Mouse (Mus musculus): Measurements from ENCODE around the gene Ttc22. TPM values are rescaled to one million over a fixed set of nuclear protein-coding genes. Genes with fewer than 3 reads are reported as not detected.

Gene Ttc22
- polyA plus RNA-seq, 1 experiment from 2014 or later, result 5.7 TPM

DNA sequence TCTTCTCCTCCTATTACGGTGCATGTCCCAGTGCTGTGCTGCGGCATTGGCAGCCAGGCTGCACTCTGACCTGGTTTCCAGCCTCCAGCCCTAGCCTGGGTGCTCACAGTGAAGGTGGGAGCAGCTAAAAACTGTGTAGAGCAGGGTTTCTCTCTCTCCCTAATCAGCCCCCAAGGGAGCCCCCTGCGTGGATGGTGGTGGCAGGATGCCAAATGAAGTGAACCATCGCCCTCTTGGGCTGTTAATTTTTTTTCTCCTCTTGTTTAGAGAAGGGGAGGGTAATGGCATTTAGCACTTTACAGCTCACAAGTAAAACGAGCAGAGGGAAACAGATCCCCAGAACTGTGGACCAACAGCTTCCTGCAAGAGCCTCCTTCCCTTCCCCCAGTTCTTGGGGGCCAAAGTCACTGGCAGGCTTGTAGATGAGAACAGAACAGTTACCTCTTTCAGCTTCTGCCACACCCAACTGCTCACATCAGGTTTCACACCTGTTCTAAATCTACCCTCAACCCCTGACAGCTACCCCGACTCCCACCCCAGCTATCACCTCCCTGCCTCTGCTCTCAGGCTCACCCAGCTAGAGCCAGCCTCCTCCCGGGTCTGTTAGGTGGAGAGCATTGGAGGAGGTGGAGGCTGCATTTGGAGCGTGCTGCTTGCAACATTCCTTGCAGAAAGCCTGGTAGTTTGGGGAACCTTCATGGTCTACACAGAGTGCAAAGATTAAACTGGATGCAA lies 21.4 kb downstream of the Ttc22 start:
- H3K36me3 ChIP-seq (ENCODE audit: control insufficient read depth, insufficient read depth, low read length), result no peaks in the 10 kb centered on the region

DNA sequence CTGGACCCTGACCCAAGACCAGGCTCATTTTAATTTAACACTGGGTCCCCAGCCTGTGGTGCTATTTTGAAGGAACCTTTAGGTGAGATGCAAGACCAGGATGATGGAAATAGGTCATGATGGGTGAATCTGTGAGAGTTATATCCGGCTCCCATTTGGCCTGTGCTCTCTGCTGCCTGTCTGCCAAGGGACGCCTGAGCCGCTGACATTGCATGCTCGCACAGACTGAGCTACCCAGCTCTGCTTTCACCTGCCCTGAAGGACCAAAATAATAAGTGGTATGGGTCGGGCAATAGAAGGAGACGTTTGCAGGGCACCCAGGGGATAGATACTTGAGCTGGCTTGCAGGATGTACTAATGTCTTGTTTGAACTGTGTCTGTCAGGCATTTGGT lies 22.0 kb downstream of the Ttc22 start:
- 37% methylated on average over 6 of the region's 6 CpGs for WGBS
- H3K27me3 ChIP-seq (ENCODE audit: control insufficient read depth, insufficient read depth, low read length), result no peaks in the 10 kb centered on the region
- H3K27ac ChIP-seq (ENCODE audit: low read depth, low read length), result peak overlapping the region; percentile 73
- no peak overlapping the region for H3K4me3 ChIP-seq (ENCODE audit: low read length)
- H3K9ac ChIP-seq (ENCODE audit: low read depth, low read length), result no peak overlapping the region
- no peak overlapping the region for H3K4me2 ChIP-seq (replicated peaks; ENCODE audit: low read depth, low read length)
- no peaks in the 10 kb centered on the region for H3K36me3 ChIP-seq (ENCODE audit: control insufficient read depth, insufficient read depth, low read length)
- H3K4me1 ChIP-seq (ENCODE audit: control insufficient read depth, insufficient read depth, low read length), result peaks cover 27% of the 10 kb centered on the region
- no peaks in the 10 kb centered on the region for H3K9me3 ChIP-seq (ENCODE audit: control insufficient read depth, low read length)
- no peak for ATAC-seq (ENCODE audit: low FRiP score, low TSS enrichment)

More for the DNA sequence above, 21.4 kb downstream of the Ttc22 start:
- H3K27me3 ChIP-seq (ENCODE audit: control insufficient read depth, insufficient read depth, low read length), result no peaks in the 10 kb centered on the region
- H3K9me3 ChIP-seq (ENCODE audit: control insufficient read depth, low read length), result no peaks in the 10 kb centered on the region
- ATAC-seq (ENCODE audit: low FRiP score, low TSS enrichment), result peak; percentile 79
- no peak overlapping the region for H3K4me2 ChIP-seq (replicated peaks; ENCODE audit: low read depth, low read length)
- H3K27ac ChIP-seq (ENCODE audit: low read depth, low read length), result peak overlapping the region; percentile 73
- H3K4me3 ChIP-seq (ENCODE audit: low read length), result no peak overlapping the region
- H3K9ac ChIP-seq (ENCODE audit: low read depth, low read length), result no peak overlapping the region
- H3K4me1 ChIP-seq (ENCODE audit: control insufficient read depth, insufficient read depth, low read length), result peaks cover 27% of the 10 kb centered on the region
- WGBS, result 4% methylated on average over 8 of the region's 8 CpGs

DNA sequence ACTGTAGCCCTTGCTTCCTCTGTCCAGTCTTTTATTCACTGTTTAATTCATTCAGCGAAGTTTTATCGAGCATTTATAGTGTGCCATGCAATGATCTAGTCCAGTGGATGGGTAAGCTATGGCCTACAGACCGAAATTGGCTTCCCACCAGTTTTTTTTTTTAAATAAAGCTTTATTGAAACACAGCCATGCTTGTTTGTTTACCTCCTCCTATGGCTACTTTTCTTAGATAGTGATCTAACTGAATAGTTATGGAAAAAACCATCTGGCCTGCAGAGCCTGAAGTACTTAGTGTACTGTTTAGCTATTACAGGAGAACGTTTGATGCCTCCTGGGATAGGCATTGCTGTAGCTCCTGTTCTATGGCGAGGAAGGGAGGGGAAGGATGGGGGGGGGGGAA lies 23.6 kb downstream of the Ttc22 start:
- Histone ChIP-seq H3K4me3 (ENCODE audit: low read length) (no peak overlapping the region), H3K4me1 (ENCODE audit: control insufficient read depth, insufficient read depth, low read length) (peaks cover 27% of the 10 kb centered on the region), H3K9me3 (ENCODE audit: control insufficient read depth, low read length) (no peaks in the 10 kb centered on the region), H3K4me2 (replicated peaks; ENCODE audit: low read depth, low read length) (no peak overlapping the region), H3K36me3 (ENCODE audit: control insufficient read depth, insufficient read depth, low read length) (no peaks in the 10 kb centered on the region), H3K27me3 (ENCODE audit: control insufficient read depth, insufficient read depth, low read length) (no peaks in the 10 kb centered on the region), H3K9ac (ENCODE audit: low read depth, low read length) (no peak overlapping the region), H3K27ac (ENCODE audit: low read depth, low read length) (no peak overlapping the region)
- ATAC-seq (ENCODE audit: low FRiP score, low TSS enrichment), result no peak
- 77% methylated on average over 5 of the region's 5 CpGs for WGBS

DNA sequence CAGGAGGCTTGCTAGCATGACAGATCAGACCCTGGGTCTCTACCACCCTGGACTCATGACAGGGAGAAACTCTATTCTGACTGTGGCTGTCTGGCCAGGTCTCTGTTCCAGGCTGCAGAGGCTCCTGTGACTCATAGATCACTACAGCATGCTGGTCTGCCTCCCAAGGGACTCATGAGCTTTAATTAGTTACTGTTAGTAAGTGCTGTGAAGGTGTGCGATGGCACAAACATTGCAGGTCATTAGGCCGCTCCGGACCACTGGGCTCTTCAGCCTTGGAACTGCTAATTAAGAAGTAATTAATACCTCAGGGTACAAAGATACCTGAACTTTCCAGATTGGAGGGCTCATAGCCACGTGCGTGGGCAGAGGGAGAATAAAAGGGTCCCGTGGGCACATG lies 24.9 kb downstream of the Ttc22 start:
- H3K4me2 ChIP-seq (replicated peaks; ENCODE audit: low read depth, low read length), result no peak overlapping the region
- no peaks in the 10 kb centered on the region for H3K27me3 ChIP-seq (ENCODE audit: control insufficient read depth, insufficient read depth, low read length)
- WGBS, result 45% methylated on average over 6 of the region's 6 CpGs
- no peak overlapping the region for H3K9ac ChIP-seq (ENCODE audit: low read depth, low read length)
- H3K9me3 ChIP-seq (ENCODE audit: control insufficient read depth, low read length), result no peaks in the 10 kb centered on the region
- no peak overlapping the region for H3K27ac ChIP-seq (ENCODE audit: low read depth, low read length)
- no peak overlapping the region for H3K4me3 ChIP-seq (ENCODE audit: low read length)
- peaks cover 36% of the 10 kb centered on the region for H3K4me1 ChIP-seq (ENCODE audit: control insufficient read depth, insufficient read depth, low read length)
- H3K36me3 ChIP-seq (ENCODE audit: control insufficient read depth, insufficient read depth, low read length), result no peaks in the 10 kb centered on the region
- ATAC-seq (ENCODE audit: low FRiP score, low TSS enrichment), result no peak

DNA sequence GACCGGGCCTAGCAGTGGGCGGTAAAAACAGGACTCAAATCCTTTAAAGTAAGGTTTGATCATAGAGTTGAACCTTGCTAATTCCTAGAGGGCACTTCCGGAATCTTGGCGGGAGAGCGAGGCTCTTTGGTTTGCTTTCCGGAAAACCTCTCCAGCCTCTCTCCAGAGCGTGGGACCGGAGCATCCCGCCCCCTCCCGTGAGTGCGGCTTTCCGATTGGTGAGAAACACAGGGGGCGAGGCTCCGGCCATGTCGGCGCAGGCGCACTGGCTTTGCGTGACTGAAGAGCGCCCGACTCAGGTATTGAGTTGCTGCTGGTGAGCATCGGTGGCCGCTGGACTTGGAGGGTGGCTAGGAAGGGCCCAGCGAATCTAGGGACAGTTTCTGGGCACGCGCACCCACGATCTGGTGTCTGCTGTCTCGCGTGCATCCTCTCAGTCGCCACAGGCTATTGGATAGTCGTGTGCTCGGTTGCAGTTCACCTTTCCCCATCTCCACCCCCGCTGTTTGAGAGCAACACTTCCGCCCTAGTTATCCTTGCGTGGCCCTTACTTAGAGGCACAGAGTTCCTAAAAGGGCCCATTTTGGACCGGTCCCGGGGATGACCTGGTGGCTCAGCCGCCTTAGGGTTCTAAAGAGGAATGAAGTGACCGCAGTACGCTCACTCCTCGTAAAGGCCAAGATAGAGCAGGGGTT lies 28.7 kb downstream of the Ttc22 start, which contains the start of gene Pars2:
TSS of gene Pars2 (plus strand) at position 237 of the 695 bp plus-strand sequence.
- H3K9ac ChIP-seq (ENCODE audit: low read depth, low read length), result peak within 1 kb of the TSS; percentile 79
- no peaks in the 10 kb centered on the region for H3K27me3 ChIP-seq (ENCODE audit: control insufficient read depth, insufficient read depth, low read length)
- peaks cover 16% of the 10 kb centered on the region; the same call in 1 of the 2 replicates for H3K36me3 ChIP-seq (ENCODE audit: control insufficient read depth, insufficient read depth, low read length)
- peak; percentile 93 for ATAC-seq (ENCODE audit: low FRiP score, low TSS enrichment)
- peak within 1 kb of the TSS; percentile 62 for H3K4me3 ChIP-seq (ENCODE audit: low read length)
- whole genome bisulfite sequencing, result 3% methylated on average over 40 of the region's 40 CpGs
- H3K9me3 ChIP-seq (ENCODE audit: control insufficient read depth, low read length), result no peaks in the 10 kb centered on the region
- H3K4me1 ChIP-seq (ENCODE audit: control insufficient read depth, insufficient read depth, low read length), result peaks cover 24% of the 10 kb centered on the region
- peak within 1 kb of the TSS; percentile 73 for H3K4me2 ChIP-seq (replicated peaks; ENCODE audit: low read depth, low read length)
- H3K27ac ChIP-seq (ENCODE audit: low read depth, low read length), result peak within 1 kb of the TSS; percentile 56

DNA sequence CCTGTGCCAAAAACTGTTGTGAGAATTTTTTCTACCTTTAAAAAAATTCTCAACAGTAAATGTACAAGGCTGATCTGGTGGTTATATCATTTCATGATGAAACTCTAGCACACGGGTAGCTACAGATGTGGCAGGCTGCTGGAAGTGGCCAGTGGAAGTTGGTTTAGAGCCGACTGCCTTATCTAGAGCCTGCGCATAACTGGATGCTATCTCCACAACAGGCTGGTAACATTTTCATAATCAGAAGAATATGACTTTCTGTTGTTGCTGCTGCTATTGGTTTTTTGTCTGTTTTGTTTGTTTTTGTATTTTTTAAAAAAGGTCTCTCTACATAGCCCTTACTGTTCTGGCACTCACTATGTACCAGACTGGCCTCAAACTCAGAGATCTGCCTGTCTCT lies 30.3 kb downstream of the Ttc22 start:
- WGBS, result 96% methylated on average over 3 of the region's 3 CpGs
- H3K4me1 ChIP-seq (ENCODE audit: control insufficient read depth, insufficient read depth, low read length), result peaks cover 21% of the 10 kb centered on the region

DNA sequence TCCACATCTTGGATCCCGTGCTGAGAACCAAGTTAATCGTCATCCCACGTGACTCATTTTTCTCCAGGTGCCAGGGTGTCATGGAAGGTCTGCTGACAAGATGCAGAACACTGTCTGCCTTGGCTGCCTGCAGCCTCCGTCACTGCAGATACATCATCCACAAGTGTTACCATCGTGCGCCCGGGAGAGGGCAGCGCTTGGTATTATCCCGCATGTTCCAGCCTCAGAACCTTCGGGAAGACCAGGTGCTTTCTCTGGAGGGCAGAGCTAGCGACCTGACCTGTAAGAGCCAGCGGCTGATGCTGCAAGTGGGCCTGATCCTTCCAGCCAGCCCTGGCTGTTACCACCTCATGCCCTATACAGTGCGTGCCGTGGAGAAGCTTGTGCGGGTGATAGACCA lies 30.8 kb downstream of the Ttc22 start:
- Histone ChIP-seq H3K4me3 (ENCODE audit: low read length) (no peak overlapping the region), H3K9me3 (ENCODE audit: control insufficient read depth, low read length) (no peaks in the 10 kb centered on the region), H3K36me3 (ENCODE audit: control insufficient read depth, insufficient read depth, low read length) (peaks cover 22% of the 10 kb centered on the region), H3K9ac (ENCODE audit: low read depth, low read length) (no peak overlapping the region), H3K27me3 (ENCODE audit: control insufficient read depth, insufficient read depth, low read length) (no peaks in the 10 kb centered on the region), H3K4me2 (replicated peaks; ENCODE audit: low read depth, low read length) (no peak overlapping the region), H3K4me1 (ENCODE audit: control insufficient read depth, insufficient read depth, low read length) (peaks cover 21% of the 10 kb centered on the region), H3K27ac (ENCODE audit: low read depth, low read length) (no peak overlapping the region)
- ATAC-seq (ENCODE audit: low FRiP score, low TSS enrichment), result no peak
- WGBS, result 94% methylated on average over 15 of the region's 15 CpGs

More for the DNA sequence above, 30.3 kb downstream of the Ttc22 start:
- Histone ChIP-seq H3K4me2 (replicated peaks; ENCODE audit: low read depth, low read length) (no peak overlapping the region), H3K36me3 (ENCODE audit: control insufficient read depth, insufficient read depth, low read length) (peaks cover 20% of the 10 kb centered on the region; the same call in 1 of the 2 replicates), H3K9ac (ENCODE audit: low read depth, low read length) (no peak overlapping the region), H3K27me3 (ENCODE audit: control insufficient read depth, insufficient read depth, low read length) (no peaks in the 10 kb centered on the region), H3K4me3 (ENCODE audit: low read length) (no peak overlapping the region), H3K9me3 (ENCODE audit: control insufficient read depth, low read length) (no peaks in the 10 kb centered on the region), H3K27ac (ENCODE audit: low read depth, low read length) (no peak overlapping the region)
- no peak for ATAC-seq (ENCODE audit: low FRiP score, low TSS enrichment)

DNA sequence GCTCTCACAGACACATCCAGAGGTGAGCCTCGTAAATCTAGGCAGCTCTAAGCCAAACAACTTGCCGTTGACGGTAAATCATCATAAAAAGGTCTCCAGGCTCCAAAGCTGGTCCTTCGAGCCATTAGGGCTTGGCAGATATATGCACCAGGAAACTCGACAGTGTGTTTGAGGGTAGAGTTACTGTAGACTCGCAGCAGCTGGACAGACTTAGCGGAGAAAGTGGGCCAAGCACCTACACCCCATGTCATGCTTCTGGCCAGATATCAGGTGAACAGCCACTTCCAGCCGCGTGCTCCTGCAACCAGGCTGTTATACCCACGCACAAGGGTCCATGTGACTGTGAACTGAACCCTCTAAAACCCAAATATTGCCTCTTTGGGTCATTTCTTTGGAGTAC lies 33.4 kb downstream of the Ttc22 start:
- 28% methylated on average over 10 of the region's 10 CpGs for WGBS
- H3K36me3 ChIP-seq (ENCODE audit: control insufficient read depth, insufficient read depth, low read length), result peaks cover 40% of the 10 kb centered on the region

DNA sequence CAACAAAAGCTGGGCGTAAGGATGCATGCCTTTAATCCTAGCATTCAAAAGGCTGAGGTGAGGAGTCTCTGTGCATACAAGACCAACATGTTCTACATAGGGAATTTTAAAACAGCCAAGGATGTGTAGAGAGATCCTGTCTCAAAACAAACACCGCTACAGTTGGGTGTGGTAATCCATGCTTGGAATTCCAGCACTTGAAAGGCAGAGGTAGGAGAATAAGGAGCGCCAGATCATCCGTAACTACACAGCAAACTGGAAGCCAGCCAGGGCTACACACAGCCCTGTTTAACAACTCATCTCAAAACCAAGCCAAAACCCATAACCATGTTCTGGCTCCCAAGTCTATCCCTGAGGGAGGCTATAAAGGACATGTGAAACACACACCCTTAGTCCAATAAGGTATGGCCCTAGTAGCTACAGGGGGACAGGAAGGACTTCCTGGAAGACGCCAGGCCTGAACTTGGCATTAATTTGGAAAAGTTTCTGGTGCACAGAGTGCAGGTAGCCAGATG lies 41.8 kb downstream of the Ttc22 start:
- no peaks in the 10 kb centered on the region for H3K4me1 ChIP-seq (ENCODE audit: control insufficient read depth, insufficient read depth, low read length)
- peaks cover 90% of the 10 kb centered on the region for H3K36me3 ChIP-seq (ENCODE audit: control insufficient read depth, insufficient read depth, low read length)
- no peak overlapping the region for H3K27ac ChIP-seq (ENCODE audit: low read depth, low read length)
- 87% methylated on average over 5 of the region's 5 CpGs for WGBS
- no peak overlapping the region for H3K9ac ChIP-seq (ENCODE audit: low read depth, low read length)
- H3K27me3 ChIP-seq (ENCODE audit: control insufficient read depth, insufficient read depth, low read length), result no peaks in the 10 kb centered on the region
- no peak overlapping the region for H3K4me3 ChIP-seq (ENCODE audit: low read length)
- no peak overlapping the region for H3K4me2 ChIP-seq (replicated peaks; ENCODE audit: low read depth, low read length)
- ATAC-seq (ENCODE audit: low FRiP score, low TSS enrichment), result no peak
- no peaks in the 10 kb centered on the region for H3K9me3 ChIP-seq (ENCODE audit: control insufficient read depth, low read length)

More for the DNA sequence above, 33.4 kb downstream of the Ttc22 start:
- Histone ChIP-seq H3K9me3 (ENCODE audit: control insufficient read depth, low read length) (no peaks in the 10 kb centered on the region), H3K27ac (ENCODE audit: low read depth, low read length) (no peak overlapping the region), H3K4me3 (ENCODE audit: low read length) (no peak overlapping the region), H3K9ac (ENCODE audit: low read depth, low read length) (no peak overlapping the region), H3K4me1 (ENCODE audit: control insufficient read depth, insufficient read depth, low read length) (peaks cover 21% of the 10 kb centered on the region), H3K27me3 (ENCODE audit: control insufficient read depth, insufficient read depth, low read length) (no peaks in the 10 kb centered on the region), H3K4me2 (replicated peaks; ENCODE audit: low read depth, low read length) (no peak overlapping the region)
- ATAC-seq (ENCODE audit: low FRiP score, low TSS enrichment), result no peak; the same call in 1 of the 2 replicates

Measured in kidney, embryonic 14.5 days (tissue).